Mouse (Mus musculus) E14TG2a.4 (cell line): Measurements from ENCODE around the gene Anks1b.

Experiments
- CTCF ChIP-seq: conservative IDR thresholded peaks from 2 replicates; pipeline ENCODE4 v1.5.1; 2014; ENCODE audit warnings: low read length
- NANOG ChIP-seq: IDR thresholded peaks from 2 replicates; pipeline ENCODE4 v1.6.1; 2014; ENCODE audit warnings: borderline replicate concordance, low read length, mixed read lengths

DNA sequence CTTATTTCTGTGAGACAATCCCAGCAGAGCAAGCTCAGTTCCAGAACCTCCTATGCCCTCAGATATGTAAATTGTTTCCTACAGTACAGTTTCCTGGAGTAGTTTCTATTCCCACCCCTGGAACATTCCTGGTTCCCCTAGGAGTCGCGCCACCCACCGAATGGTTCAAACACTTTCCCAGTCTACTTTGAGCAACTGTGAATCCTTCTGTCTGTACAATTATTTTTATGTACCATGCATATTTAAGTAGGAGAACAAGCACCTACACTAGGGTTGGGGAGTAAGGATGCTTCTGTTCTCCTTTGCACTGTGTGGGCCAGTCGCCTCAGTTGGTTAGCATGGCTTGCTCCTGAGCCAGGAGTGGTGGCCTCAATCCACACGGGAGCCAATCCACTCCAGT is 999.9 kb downstream of the Anks1b start:
- no peak for TF ChIP-seq CTCF
- TF ChIP-seq NANOG, result no peak
